Mouse (Mus musculus): ENCODE data around the gene Hist1h3e.
"Not testable (repeated sequence)": the region's sequence is repeated elsewhere in the genome, so short reads cannot be mapped to it uniquely, and the experiment has no call there.

Gene Hist1h3e

DNA sequence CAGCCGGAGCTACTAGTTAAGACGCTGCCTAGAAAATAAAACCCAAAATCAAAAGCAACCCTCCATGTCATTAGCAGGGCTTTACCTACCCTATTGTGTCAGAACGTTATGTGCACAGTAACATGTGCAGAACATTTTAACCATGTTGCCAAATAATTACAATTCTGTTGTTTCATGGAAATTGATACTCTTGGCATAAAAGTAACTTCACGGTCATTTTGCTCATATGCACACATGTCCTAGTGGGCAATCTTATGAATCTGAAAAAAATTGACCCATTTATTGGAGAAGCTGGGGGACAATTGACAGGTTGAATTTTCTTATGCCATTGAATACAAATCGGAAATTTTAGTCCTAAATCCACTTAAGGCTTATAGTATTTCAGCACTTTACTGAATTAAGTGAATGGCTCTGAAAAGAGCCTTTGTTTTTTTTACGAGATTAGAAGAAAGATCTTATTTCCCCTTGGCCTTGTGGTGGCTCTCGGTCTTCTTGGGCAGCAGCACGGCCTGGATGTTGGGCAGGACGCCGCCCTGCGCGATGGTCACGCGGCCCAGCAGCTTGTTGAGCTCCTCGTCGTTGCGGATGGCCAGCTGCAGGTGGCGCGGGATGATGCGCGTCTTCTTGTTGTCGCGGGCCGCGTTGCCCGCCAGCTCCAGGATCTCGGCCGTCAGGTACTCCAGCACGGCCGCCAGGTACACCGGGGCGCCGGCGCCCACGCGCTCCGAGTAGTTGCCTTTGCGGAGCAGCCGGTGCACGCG, 8.3 kb upstream of the Hist1h3e start:
- in situ Hi-C loops (cut with MboI; ENCODE audit: low sequenced_read_pairs): loop anchor here (25.0 kb wide), 1 partner anchor 1783 kb away; the partner anchor contains the start of genes Hist1h1b, Hist1h2an, Hist1h2bp and Hist1h3i

DNA sequence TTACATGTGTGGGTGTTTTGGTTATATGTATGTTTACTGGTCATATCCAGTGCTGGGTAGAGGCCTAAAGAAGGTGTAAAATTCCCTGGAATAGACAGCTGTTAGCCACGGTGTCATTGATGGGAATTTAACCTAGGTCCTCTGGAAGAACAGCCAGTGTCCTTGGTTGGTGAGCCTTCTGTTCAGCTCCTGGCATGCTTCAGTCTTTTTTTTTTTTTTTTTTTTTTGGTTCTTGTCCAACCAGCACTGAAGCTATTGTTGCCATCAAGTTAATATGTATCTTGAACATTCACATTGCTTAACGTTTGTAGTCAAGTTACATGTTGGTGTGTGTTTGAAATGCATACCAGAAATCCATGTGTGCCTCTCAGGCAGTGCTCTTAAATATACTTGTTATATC, 2.3 kb upstream of the Hist1h3e start:
- in situ Hi-C loops (cut with MboI; ENCODE audit: low sequenced_read_pairs): loop anchor here (25.0 kb wide), 1 partner anchor 1777 kb away; the partner anchor contains the start of genes Hist1h1b, Hist1h2an, Hist1h2bp and Hist1h3i

DNA sequence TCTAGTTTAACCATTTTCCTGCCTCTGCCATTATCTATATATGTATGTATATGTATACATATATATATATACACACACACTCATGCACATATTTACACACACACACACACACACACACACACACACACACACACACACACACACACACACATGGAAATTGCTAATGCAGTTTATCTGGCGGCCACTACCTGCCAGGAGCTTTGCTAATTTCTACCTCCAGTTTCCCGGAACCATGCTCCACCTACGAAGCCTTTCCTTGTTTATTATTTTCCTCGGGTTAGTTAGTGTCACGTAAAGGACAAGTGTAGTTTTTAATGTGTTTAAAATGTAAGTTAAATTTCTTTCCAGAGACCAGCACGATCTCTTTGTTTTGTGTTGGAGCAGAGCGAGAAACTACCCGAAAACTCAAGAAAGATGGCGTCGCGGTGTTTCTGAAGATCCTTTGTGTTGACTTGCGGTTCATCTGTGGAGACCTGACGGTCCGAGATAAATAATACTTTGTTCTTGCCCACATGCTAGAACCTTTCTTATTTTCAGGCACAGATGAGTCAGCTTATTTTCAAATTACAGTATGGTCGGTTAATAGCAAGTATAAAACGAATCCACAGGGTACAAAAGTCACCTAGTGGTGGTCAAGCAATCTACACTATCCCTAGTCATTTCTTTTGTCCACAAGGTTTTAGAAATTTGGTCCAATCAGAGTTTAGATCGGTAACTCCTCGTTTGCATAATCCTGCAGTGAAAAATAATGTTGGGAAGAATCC, 712 bp upstream of the Hist1h3e start:
- in situ Hi-C loops (cut with MboI; ENCODE audit: low sequenced_read_pairs): loop anchor here (25.0 kb wide), 1 partner anchor 1776 kb away; the partner anchor contains the start of genes Hist1h1b, Hist1h2an, Hist1h2bp and Hist1h3i

DNA sequence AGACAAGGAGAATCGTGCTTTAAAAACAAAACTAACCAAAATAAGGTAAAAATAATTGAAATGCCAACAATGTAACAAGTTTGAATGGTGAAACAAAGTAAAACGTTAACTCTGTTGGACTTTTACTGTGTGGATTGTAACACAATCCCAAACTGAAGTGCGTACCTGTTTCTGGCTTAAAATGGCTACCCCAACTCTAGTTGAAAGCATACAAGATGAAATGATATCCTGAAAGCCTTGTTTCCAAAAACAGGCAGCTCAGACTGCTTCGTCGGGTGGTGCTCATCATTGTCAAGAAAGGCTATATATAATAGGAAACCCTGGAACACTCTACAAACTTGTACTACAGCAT, 662 bp downstream of the Hist1h3e start:
- in situ Hi-C loops (cut with MboI; ENCODE audit: low sequenced_read_pairs): loop anchor here (25.0 kb wide), 1 partner anchor 1774 kb away; the partner anchor contains the start of genes Hist1h1b, Hist1h2an, Hist1h2bp and Hist1h3i

DNA sequence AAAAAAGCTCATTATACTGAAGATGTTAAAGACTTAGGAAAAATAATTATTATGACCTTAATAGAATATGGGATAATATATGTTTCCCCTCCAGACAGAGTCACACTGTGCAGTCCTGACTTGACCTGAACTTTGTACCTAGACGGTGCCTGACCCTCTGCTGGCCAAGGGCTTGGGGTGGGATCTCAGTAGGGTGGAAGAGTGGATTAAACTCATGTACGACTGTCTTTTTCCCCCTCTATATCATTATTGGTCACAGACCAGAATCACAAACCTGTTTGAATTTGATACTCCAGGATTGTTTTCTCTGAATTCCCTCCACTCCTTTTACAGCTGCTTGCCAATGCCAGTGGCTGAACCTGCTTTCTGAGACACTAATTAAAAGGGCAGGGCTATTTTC, 1.5 kb downstream of the Hist1h3e start:
- in situ Hi-C loops (cut with MboI; ENCODE audit: low sequenced_read_pairs): loop anchor here (25.0 kb wide), 1 partner anchor 1773 kb away; the partner anchor contains the start of genes Hist1h1b, Hist1h2an, Hist1h2bp and Hist1h3i

DNA sequence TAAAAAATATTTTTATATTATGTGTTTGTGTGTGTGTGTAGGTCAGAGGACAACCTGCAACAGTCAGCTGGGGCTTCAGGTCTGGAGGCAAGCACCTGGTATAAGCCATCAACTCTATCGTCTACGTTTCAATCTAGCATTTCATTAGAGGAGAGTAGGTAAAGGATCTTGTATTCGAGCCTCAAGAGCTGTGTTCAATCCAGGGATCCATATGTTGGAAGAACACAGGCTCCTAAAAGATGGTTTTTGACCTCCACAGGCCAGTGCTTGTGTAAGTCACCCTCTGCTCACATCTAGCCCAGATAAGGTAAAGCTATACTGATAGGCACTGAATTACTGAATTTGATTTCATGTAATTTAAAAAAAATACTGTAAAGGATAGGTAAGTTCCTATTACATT, 5.3 kb downstream of the Hist1h3e start:
- in situ Hi-C loops (cut with MboI; ENCODE audit: low sequenced_read_pairs): loop anchor here (25.0 kb wide), 1 partner anchor 1770 kb away; the partner anchor contains the start of genes Hist1h1b, Hist1h2an, Hist1h2bp and Hist1h3i

- in situ Hi-C loops (cut with MboI; ENCODE audit: low sequenced_read_pairs): loop anchor here (25.0 kb wide), 1 partner anchor 1769 kb away; the partner anchor contains the start of genes Hist1h1b, Hist1h2an, Hist1h2bp and Hist1h3i
These were observed 6.2 kb downstream of the Hist1h3e start for GRCm38 (mm10) chr13:23555839-23556416.

- in situ Hi-C loops (cut with MboI; ENCODE audit: low sequenced_read_pairs): loop anchor here (25.0 kb wide), 1 partner anchor 1768 kb away; the partner anchor contains the start of genes Hist1h1b, Hist1h2an, Hist1h2bp and Hist1h3i
These were observed 7.0 kb downstream of the Hist1h3e start for GRCm38 (mm10) chr13:23554925-23555838.

GRCm38 (mm10) chr13:23554393-23554792, 7.8 kb downstream of the Hist1h3e start:
- in situ Hi-C loops (cut with MboI; ENCODE audit: low sequenced_read_pairs): loop anchor here (25.0 kb wide), 1 partner anchor 1767 kb away; the partner anchor contains the start of genes Hist1h1b, Hist1h2an, Hist1h2bp and Hist1h3i

GRCm38 (mm10) chr13:23552962-23553361, 9.2 kb downstream of the Hist1h3e start, which contains the start of gene Hist1h1d:
Gene Hist1h1d, plus strand, starts transcription at chr13:23553262.
- in situ Hi-C loops (cut with MboI; ENCODE audit: low sequenced_read_pairs): loop anchor here (25.0 kb wide), 1 partner anchor 1766 kb away; the partner anchor contains the start of genes Hist1h1b, Hist1h2an, Hist1h2bp and Hist1h3i

DNA sequence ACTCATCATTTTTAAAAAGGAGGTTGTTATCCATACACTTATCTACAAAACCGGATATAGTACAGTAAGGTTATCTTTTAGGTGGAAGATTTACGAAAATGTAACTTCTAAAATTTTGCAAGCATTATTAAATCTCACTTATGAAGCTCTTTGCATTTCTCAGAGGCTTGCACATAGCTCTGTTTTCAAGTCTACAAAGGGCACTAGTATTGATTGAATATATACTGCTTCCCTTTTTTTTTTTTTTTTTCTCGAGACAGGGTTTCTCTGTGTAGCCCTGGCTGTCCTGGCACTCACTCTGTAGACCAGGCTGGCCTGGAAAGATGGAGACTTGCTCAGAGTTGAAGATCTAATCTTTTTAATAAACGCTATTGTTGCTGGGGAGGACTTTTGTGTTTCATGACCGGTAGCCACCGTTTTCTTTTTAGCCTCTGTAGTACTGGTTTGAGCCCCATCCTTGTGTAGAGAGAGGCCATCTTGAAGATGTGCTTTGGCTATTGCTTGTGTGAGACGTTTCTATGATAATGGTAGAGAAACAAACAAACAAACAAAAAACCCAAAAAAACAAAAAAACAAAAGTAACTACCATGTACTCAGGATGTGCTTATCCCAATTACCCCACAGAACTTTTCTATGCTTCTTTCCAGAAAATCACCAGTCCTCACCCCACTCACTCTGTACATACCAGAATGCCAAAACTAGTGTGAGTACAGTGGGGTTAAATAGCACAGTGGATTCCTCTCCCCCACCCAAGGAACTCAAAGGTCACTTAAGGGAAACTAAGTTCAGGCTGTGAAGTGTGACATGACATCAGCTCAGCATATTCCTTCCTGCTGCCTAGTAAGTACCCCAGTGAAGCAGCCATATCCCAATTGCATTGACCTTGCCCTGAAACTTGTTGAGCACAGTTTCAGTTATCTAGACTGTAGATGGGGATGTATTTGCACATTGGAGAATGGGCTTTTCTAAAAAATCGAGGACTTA, 9.9 kb downstream of the Hist1h3e start:
- in situ Hi-C loops (cut with MboI; ENCODE audit: low sequenced_read_pairs): loop anchor here (25.0 kb wide), 1 partner anchor 1765 kb away; the partner anchor contains the start of genes Hist1h1b, Hist1h2an, Hist1h2bp and Hist1h3i

GRCm38 (mm10) chr13:23551146-23551834, 10.9 kb downstream of the Hist1h3e start, which contains the start of gene Hist1h4f:
Gene Hist1h4f, minus strand, starts transcription at chr13:23551648.
- in situ Hi-C loops (cut with MboI; ENCODE audit: low sequenced_read_pairs): loop anchor here (25.0 kb wide), 1 partner anchor 1764 kb away; the partner anchor contains the start of genes Hist1h1b, Hist1h2an, Hist1h2bp and Hist1h3i

DNA sequence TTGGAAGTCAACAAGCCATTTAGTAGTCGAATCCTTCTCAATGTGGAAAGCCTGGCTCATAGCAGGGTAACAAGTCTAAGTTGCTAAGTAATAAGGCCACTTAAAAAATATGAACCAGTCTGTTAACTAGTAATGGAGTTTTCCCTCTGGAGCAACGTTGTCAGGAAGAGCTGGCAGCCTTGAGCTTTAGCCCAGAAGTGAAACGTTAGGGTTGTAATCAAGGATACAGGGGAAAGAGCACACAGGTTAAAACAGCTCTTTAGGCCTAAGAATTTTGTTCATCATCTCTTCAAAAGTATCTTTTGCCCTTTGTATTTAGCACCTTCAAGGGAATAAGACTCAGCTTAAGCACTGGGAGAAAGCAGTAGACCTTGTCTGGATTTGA, 11.4 kb downstream of the Hist1h3e start:
- in situ Hi-C loops (cut with MboI; ENCODE audit: low sequenced_read_pairs): loop anchor here (25.0 kb wide), 1 partner anchor 1763 kb away; the partner anchor contains the start of genes Hist1h1b, Hist1h2an, Hist1h2bp and Hist1h3i

DNA sequence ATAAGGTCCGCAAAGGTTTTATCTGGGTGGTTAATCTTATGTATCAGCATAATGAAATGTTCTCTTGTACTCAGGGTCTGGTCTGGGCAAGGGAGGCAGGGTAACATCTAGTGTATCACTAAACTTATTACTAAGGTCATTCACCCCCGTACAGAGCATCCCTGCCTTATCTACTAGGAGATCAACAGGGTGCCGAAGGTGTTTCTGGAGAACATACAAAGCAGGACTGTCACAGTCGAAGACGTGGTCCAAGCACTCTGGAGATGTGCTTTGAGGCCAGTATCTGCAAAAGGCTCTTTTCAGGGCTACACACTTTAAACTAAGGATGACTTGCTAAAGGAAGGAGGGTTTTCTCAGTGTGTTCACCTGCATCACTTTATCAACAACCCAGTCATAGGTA, 15.5 kb downstream of the Hist1h3e start:
- in situ Hi-C loops (cut with MboI; ENCODE audit: low sequenced_read_pairs): no loop called here

DNA sequence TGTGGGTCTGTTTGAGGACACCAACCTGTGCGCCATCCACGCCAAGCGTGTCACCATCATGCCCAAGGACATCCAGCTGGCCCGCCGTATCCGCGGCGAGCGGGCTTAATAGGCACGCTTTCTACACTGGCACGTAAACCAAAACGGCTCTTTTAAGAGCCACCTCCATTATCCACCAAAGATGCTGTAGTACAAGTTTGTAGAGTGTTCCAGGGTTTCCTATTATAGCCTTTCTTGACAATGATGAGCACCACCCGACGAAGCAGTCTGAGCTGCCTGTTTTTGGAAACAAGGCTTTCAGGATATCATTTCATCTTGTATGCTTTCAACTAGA, 17.4 kb downstream of the Hist1h3e start:
- in situ Hi-C loops (cut with MboI; ENCODE audit: low sequenced_read_pairs): not testable (repeated sequence)

- in situ Hi-C loops (cut with MboI; ENCODE audit: low sequenced_read_pairs): no loop called here
These were observed 18.0 kb downstream of the Hist1h3e start, which contains the start of gene Hist1h3f for GRCm38 (mm10) chr13:23543965-23544786. Gene Hist1h3f, plus strand, starts transcription at chr13:23544052.

Measured in CH12F3 (cell line).